Mouse (Mus musculus) bone marrow macrophage, adult 2 months (primary cell): ENCODE data around the gene Them7.

Source experiments
- CTCF ChIP-seq: IDR thresholded peaks from 2 replicates; pipeline ENCODE4 v1.5.1; 2012; ENCODE audit warnings: low read depth, mild to moderate bottlenecking, low read length, moderate library complexity
- POLR2A ChIP-seq: IDR thresholded peaks from 2 replicates; pipeline ENCODE4 v1.6.1; 2012; ENCODE audit warnings: mild to moderate bottlenecking, low read depth, low read length, borderline replicate concordance

DNA sequence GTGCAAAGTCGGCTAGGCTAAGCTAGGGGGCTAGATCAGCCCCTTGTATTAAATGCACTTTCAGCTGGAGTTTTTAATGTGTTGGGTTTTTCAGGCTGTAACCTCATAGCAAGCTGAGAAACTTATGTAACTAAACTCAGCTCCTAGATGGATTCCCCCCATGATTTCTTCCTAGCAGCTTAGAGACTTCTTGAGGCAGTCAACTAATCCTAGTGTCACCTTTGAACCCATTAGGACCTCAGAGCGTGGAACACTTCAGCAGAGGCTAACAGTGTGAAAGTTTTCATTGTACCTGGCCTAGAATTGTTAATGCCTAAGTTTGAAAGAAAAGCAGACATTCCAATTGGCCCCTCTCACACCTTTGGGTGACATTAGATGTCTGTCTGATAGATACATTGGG, 13.7 kb downstream of the Them7 start:
- TF ChIP-seq CTCF (no peak), POLR2A (no peak)
